Mouse (Mus musculus): ENCODE data around the gene Hpf1. TPM values are rescaled to one million over a fixed set of nuclear protein-coding genes. Genes with fewer than 3 reads are reported as not detected.

Gene Hpf1
- total RNA-seq (2017), result 107 and 156 TPM in 2 replicates

DNA sequence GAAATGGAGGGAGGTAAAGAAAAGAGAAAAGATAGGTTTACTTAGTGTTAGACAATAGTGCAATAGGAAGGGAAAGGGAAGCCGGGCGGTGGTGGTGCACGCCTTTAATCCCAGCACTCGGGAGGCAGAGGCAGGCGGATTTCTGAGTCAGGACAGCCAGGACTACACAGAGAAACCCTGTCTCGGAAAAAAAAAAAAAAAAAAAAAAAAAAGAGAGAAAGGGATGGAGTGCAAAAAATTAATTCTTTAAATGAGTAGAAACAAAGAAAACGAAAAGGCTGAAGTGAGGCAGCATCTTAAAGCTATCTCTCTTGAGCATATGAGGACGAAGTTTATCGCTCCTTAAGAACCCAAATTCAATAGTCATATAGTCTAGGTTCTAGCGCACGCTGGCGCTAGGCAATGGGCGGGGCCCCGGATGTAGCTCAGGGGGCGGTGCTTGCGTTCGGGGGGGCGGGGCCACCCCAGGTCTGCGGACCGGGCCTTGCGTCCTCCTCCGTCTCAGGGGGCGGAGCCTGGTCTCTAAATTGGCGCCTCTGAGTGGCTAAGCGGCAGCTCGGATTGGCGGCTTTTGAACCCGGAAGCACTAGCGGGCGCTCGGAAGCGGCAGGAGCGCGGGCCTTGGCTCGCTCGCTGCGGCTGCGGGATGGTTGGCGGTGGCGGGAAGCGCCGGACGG lies at the start of gene Hpf1:
Gene Hpf1 (plus strand): TSS at position 576 of the 677 bp plus-strand sequence.
- ATAC-seq (replicated peaks; ENCODE audit: low read depth, poor library complexity, severe bottlenecking), result peak; percentile 97

DNA sequence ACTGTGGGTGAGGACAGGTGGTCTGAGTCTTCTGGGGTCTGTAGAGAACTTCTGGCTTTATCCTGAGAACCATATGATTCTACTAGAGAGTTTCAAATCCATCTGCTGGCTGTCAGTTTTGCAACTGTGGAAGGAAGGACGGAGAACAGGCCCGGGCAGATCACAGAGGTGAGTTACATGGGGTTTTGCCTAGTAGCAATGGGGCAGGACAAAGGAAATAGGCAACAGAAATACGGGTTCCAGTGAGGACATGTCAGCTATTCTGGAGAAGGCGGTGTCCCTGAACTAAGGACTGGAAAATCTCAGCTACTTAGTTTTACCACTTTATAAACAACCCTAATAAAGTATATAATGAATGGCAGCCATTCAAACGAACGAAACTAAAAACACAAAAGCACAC lies 47.8 kb upstream of the Hpf1 start:
- no peak for ATAC-seq (replicated peaks; ENCODE audit: low read depth, poor library complexity, severe bottlenecking)

DNA sequence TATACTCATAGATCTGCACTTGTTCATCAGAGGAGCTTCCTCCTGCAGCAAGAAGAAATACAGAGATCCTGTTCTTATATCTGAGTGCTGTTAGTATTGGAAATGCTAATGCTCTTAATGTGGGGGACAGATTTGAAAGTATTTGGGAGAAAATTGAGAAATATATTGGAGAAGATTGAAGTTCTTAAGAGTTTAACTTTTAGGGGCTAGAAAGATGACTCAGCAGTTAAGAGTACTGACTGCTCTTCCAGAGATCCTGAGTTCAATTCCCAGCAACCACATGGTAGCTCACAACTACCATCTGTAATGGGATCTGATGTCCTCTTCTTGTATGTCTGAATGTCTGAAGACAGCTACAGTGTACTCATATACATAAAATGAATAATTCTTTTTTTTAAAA lies 32.7 kb upstream of the Hpf1 start:
- ATAC-seq (replicated peaks; ENCODE audit: low read depth, poor library complexity, severe bottlenecking), result no peak

DNA sequence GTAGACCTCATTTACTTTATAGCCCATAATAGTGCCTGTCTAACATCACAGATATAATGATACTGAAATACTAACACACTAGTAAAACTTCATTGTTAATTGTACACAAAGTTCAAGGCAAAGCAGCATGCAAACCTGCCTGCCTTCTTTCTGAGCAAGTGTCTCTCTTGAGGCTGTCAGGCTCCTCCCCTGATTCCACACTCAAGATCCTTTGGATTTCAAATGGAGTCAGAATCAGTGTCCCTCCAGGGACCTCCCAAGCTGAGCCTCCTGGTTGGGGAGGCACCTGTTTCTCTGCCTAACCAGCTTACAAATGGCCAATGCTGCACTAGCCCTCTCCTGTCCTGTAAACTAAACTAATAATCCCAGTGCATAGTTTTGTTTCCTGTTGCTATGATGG lies 32.1 kb upstream of the Hpf1 start:
- no peak for ATAC-seq (replicated peaks; ENCODE audit: low read depth, poor library complexity, severe bottlenecking)

DNA sequence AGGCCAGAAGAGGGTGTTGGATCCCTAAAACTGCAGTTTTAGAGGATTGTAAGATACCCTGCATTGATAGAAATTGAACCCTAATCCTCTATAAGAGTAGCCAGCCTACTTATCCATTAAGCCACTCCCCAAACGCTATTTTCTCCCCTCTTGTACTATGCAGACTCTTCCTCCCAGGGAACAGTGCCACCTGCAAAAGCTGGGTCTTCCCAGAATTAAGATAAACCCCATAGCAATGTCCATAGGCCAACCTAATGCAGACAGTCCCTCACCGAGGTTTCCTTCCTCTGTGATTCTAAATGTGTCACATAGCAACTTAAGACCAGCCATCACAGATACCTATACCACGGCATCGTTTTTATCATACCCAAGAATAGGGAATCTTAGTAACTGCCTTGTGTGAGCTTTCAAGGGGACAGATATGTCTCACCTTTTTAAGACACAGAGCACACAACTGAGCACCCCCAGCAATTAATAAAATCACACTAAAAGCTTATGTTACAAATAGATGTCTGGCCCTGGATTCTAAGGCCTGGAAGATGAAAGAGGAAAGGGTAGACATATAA lies 31.2 kb upstream of the Hpf1 start:
- ATAC-seq (replicated peaks; ENCODE audit: low read depth, poor library complexity, severe bottlenecking), result peak; percentile 7; the same call in 1 of the 2 replicates

DNA sequence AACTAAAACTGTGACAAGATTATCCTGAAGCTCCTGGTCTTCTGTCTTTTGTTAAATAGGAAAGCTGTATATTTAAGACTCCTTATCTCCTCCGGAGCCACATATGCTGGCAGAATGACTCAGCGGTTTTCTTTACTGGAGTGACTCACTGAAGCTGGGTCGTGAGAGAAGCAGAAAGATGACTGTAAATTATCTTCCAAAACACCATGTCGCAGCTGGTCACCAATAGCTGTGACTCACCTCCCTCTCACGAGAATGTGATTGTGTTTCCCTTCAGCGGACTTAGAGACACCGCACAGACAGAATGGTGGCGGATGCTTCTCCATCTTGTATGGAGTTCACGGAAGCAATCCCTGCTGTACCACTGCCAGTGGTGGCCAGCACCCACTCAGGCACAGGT lies 30.6 kb upstream of the Hpf1 start:
- ATAC-seq (replicated peaks; ENCODE audit: low read depth, poor library complexity, severe bottlenecking), result peak; percentile 97

DNA sequence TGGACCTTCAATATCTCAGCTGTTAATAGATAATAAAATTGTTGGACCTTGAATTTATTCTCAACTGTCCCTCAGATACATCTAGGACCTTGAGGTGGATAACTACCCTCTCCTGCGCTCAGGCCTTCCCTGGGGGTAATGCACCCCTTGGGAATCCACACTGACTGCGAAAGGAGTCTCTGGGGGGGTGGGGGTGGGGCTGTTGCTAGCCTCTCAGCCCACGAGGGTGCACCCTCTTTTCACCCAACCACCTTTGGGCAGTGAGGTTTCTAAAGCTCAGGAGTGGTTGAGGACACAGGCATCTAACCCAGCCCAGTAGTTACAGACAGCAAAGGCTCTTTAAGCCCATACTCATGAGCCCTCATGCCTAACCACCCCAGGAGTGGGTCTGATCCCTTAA lies 29.5 kb upstream of the Hpf1 start:
- ATAC-seq (replicated peaks; ENCODE audit: low read depth, poor library complexity, severe bottlenecking), result no peak

DNA sequence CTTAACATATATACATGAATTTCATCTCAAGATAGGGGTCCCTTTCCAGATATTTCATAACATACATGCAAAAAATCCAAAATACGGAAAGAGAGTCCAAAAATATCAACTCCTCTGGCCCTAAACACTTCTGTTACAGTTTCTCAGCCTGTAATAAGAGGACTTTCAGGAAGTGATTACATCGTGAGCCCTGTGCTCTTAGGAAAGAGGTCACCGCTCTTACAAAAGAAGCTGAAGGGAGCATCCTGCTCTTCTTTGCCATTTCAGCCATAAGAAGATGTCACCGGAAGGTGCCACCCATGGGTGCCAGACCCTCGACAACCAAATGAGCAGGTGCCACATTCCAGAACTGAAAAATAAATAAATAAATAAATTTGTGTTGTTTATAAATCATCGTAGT lies 28.4 kb upstream of the Hpf1 start:
- no peak for ATAC-seq (replicated peaks; ENCODE audit: low read depth, poor library complexity, severe bottlenecking)

DNA sequence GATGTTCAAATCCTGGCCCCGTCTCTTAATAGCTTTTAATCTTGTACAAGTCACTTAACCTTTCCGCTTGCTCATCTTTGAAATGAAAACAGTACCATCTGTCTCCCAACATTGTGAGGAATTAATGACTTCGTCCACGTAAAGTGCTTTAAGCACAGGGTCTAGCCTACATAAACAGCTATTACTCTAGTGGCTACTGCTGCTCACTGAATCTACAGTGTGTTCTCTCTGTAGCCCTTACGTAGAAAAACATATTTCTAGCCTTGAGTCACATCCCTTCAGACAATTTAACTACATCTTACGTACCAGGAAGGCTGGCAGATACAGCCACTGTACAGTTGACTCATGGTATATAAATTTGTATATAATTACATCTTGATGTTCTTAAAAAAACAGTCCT lies 25.3 kb upstream of the Hpf1 start:
- no peak for ATAC-seq (replicated peaks; ENCODE audit: low read depth, poor library complexity, severe bottlenecking)

DNA sequence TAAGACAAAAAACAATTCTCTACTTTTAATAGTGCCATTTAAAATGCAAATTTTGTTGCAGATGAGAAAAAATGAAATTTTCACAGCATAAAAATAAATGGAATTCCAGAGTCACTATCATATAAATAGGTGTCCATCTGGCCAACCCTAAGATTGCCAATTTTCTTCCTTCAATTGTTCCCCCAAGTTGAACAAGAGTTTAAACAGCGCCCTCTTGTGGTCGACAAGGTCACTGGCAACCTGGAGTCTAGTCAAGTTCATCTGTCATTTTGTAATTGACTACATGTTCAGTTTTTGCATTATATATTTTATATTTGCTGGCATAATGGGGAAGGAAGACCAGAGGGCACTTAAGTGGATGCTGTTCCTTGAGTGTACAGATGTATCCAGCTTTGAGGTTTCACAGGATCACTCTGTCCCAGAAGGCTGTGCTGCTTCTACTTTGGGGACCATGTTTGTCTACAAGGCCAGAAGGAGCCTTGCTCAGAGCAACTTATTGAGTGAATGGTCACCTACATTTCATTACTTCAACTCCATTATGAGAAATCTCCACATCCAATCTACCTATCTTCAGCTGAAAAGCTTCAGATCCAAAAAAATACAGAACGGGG lies 24.6 kb upstream of the Hpf1 start:
- ATAC-seq (replicated peaks; ENCODE audit: low read depth, poor library complexity, severe bottlenecking), result peak; percentile 70

DNA sequence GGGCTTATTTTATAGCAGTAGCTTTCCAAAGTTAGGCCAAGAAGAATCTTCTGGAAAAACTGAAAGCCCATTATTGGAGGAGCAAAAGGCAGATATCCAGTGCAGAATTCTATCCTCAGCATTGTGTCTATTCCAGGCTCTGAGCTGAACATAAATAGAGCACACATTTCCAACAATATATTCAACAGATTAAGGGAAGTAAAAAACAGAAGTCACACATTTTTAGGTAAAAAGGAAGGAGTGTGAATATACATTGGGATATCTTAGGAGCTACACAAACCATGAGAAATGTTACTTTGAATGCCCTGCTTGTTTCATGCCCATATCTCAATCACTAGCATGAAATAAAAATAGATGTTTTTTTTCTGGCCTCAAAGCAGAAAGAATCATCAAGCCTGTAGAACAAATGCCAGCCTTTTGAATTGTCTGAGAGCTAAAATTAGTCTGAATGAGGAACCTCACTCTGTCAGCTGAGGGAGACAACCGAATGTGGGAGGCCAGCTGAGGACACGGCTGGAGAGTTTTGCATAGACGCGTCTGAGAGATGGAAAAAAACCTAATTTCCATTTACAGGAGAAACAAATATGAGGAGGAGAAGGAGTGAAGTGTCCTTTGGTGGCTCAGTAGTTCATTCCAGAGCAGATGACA lies 22.6 kb upstream of the Hpf1 start:
- ATAC-seq (replicated peaks; ENCODE audit: low read depth, poor library complexity, severe bottlenecking), result peak; percentile 68

DNA sequence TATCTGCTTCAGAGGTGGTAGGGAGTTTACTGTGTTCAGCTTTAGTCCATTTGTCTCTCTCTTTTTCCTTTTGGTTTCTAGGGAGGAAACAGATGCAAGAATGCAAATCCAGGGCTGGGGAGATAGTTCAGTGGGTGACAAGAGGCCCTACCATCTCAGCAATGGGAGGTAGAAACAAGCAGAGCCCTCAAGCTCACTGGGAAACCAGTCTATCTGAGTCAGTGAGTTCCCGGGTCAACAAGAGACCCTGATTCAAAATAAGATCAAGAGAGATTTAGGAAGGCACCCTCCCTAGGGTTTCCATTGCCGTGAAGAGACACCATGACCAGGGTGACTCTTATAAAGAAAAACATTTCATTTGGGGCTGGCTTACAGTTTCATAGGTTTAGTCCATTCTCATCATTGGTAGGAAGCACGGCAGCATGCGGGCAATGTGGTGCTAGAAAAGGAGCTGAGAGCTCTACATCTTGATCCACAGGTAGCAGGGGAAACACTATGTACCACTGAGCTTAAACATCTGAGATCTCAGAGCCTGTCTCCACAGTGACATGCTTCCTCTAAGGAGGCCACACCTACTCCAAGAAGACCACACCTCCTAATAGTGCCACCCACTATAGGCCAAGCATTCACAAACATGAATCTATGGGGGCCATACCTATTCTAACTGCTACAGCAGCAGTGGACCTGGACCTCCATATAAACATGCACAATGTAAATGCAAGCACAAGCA lies 21.8 kb upstream of the Hpf1 start:
- ATAC-seq (replicated peaks; ENCODE audit: low read depth, poor library complexity, severe bottlenecking), result no peak

DNA sequence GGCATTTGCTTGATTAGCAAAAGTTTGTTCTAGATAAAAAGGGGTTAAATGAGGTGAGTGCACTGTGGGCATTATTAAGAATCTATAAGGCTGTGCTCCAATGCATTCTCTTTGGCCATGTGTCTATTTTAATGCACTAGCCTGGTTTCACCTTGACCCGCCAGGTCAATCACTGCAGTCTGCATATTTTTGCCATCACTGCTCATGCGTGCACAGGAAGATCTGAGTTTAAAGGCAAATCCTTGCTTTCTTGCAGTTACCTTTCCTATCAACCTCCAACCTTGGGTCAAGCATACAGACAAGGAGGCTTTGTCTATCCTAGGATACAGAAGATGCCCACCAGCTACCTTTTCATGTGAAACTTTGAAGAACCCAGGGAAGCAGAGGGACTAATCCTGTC lies 20.5 kb upstream of the Hpf1 start:
- no peak for ATAC-seq (replicated peaks; ENCODE audit: low read depth, poor library complexity, severe bottlenecking)

DNA sequence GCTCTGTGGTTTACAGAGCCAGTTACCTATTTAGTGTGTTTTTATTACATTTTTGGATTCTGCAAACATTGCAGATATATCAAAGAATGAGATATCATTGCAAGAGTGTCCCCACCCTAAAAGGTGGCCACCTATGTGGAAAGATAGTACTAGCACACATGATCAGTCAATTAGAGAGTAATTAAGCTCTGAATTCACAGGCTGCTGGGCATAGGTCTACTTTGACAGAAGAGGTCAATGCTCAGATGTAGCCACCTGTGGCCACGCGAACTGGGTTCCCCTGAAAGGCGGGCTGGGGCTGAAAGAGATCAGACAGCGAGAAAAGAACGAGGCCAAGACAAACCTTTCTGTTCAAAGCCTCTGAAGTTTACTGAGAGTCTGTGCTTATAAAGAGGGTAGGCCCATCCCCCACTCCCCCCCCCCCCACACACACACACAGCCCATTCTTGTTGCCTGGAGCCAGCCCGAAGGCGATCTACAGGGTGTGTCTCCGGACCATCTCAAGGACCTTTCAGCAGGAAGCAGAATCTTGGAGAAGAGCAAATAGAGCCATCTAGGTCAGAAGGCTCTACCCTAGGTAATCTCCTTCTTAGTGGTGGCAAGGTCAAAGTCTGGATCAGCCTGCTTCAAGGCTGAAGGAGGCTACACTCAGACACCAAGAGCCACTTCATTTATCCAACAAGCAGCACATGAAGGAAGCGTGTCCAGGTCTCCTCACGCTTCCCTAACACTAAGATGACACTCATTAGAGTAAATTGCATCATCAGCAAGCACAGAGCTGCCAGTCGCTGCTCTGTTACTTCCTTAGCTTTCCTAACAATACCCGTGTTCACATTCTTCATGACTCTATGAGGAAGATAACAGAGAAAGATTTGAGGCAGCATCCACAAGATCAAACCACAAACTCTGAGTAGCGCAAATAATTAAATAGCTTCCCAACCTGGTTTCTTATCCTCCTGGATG lies 19.7 kb upstream of the Hpf1 start:
- ATAC-seq (replicated peaks; ENCODE audit: low read depth, poor library complexity, severe bottlenecking), result peak; percentile 34; the same call in 1 of the 2 replicates

DNA sequence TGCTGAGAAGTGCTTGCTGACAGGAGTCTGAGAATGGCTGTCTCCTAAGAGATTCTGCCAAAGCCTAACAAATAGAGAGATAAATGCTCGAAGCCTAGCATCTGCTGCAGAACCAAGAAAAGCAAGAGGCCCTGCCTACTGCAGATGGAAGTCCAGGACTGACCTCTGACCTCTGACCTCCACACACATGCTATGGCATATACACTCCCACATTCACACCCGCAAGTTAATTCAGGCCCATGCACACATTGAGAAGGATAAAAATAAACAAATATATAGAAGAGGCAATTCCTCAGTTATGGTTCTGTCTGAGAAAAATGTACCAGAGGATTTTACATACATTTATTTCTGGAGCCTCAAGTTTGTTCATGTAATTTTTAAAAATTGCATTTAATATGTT lies 11.6 kb upstream of the Hpf1 start:
- no peak for ATAC-seq (replicated peaks; ENCODE audit: low read depth, poor library complexity, severe bottlenecking)

DNA sequence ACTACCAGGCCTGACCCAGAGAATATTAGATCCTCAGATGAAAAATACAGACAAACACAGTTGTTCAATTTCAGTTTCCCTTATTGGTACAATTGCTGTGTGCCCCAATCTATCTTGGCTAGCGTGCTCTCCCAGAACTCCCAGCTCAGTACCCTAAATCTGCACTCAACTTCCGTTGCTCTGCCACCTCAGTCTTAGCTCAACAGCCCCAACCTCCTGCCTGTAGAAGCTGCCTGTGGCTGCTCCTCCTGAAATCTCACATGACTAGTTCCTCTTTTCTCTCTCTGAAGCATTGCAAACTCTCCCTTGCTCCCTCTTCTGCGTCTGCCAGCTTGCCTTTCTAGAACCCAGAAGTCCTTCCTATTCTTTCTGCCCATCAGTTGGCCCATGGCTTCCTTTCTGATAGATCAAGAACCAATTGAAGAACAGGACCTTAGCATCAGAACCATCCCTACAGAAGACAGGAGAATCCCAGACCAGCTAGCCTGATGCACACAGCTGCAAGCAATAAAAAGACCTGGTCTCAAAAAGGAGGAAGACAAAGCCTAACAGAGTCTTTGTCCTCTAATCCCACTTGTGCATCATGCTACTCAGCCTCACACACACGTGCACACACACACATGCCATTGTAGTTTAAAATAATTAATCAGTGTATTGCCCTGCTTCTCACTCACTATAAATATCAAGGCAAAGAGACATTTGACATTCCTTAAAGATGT lies 6.6 kb upstream of the Hpf1 start:
- peak; percentile 98 for ATAC-seq (replicated peaks; ENCODE audit: low read depth, poor library complexity, severe bottlenecking)

DNA sequence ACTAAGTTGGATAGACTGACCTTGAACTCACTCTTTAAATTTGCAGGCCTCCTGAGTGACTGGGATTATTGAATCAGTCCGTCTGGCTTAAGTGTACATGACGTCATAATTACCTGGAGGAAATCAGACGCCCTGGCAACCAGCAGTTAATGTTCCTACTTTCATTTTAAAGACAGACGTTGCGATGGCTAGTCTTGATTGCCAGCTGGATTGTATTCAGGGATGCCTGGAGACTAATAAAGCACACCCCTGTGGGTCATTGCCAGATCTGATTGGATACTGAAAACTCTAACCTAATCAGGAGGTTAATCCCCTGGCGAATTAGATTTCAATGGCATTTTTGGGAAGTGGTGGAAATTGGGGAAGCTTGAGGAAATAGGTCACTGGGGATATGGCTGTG lies 3.5 kb upstream of the Hpf1 start:
- ATAC-seq (replicated peaks; ENCODE audit: low read depth, poor library complexity, severe bottlenecking), result no peak

DNA sequence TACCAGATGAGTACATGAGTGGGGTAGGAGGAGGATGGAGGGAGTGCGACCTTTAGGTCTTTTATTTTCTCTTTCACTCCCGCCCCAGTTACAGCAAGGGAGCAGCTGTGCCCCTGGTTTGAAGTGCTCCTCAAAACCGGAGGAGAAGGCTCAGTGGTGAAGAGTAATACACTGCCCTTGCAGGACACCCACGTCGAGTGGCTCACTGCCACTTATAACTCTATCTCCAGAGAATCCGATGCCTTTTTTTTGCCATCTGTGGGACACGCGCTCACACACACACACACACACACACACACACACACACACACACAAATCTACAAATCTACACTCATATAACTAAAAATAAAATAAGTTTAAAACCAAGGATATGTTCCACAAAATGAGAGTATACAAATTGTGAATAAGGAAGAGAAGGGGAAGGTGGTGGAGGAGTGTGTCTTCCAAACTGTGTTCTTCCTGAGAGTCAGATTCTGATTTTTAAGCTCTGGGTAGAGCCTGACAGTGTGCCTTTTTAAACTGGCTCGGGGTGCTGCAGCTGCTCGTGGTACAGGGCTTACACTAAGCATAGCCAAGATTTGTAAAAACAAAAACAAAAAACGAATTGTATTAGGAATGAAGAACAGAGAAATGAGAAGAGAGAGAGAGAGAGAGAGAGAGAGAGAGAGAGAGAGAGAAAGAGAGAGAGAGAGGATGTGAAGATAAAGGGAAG lies 931 bp upstream of the Hpf1 start:
- no peak for ATAC-seq (replicated peaks; ENCODE audit: low read depth, poor library complexity, severe bottlenecking)
